In genomic region chr6:24415500-24415899, GRCm38 (mm10) we compare ENCODE assay signal across 18 mouse cellular contexts.
DNase-seq lines count a peak whose midpoint lies in the region; ATAC-seq and TF ChIP-seq lines count a peak whose summit lies in the region.
"Had no signal": no experiment of that assay in that cellular context is flagged by ENCODE, and none has a peak within 500 bp of the region (broad histone marks: within the 10 kb centered on the region; RNA-seq: fewer than 3 reads in every experiment).

No protein-coding gene starts in this region.

- no peak for DNase-seq in frontal cortex, postnatal 14 days (ENCODE audit: low spot score in 2 of 2)
- no peak for DNase-seq in left cerebral cortex, adult 2 months (ENCODE audit: extremely low spot score in 1 of 2, low spot score in 2 of 2)
- DNase-seq in left cerebral cortex, postnatal 14 days (ENCODE audit: low spot score in 2 of 2): no peak
- DNase-seq in telencephalon, adult 2 months (ENCODE audit: low read depth, low spot score): peak; percentile 41
- DNase-seq: adrenal gland, adult 2 months; adrenal gland, postnatal 10 days; adrenal gland, postnatal 25 days; cerebellum, adult 11-12 months; cerebellum, adult 2 months; cerebellum, adult 9-10 months; cerebellum, postnatal 10 days; cerebellum, postnatal 25 days had no signal

- TF ChIP-seq CTCF in left cerebral cortex, adult 2 months (IDR thresholded peaks at IDR 0.05): no peak

- peak; percentile 86 for ATAC-seq in frontal cortex, adult (ENCODE audit: low TSS enrichment)
- no peak for ATAC-seq in megakaryocyte-erythroid progenitor cell, adult 5-6 weeks (replicated peaks; ENCODE audit: low FRiP score, low TSS enrichment, poor library complexity, severe bottlenecking)
- ATAC-seq: forebrain, embryonic 13.5 days; forebrain, embryonic 16.5 days had no signal

- peak overlapping the region; percentile 69 for H3K27ac ChIP-seq in left cerebral cortex, adult 2 months
- H3K27ac ChIP-seq: embryonic facial prominence, embryonic 10.5 days; embryonic facial prominence, embryonic 12.5 days; forebrain, embryonic 13.5 days had no signal

- H3K4me3 ChIP-seq in left cerebral cortex, adult 2 months: no peak overlapping the region
- H3K4me3 ChIP-seq: embryonic facial prominence, embryonic 10.5 days; embryonic facial prominence, embryonic 12.5 days; forebrain, embryonic 13.5 days had no signal

- intact Hi-C loops in left cerebral cortex, adult 2 months (cut with DNase I): loop anchor here (5.0 kb wide), 1 partner anchor 57 kb away; no protein-coding TSS in a partner anchor
- intact Hi-C loops in left cerebral cortex, postnatal 14 days (cut with DNase I): loop anchor here (10.0 kb wide), 1 partner anchor 49 kb away; no protein-coding TSS in a partner anchor
